Mouse (Mus musculus) thymus, postnatal 0 days (tissue): ENCODE measurements around the gene Pofut1. TPM values are rescaled to one million over a fixed set of nuclear protein-coding genes. Genes with fewer than 3 reads are reported as not detected.

Source experiments
- DNase-seq: peaks from one replicate; pipeline ENCODE4 v3.0.0-alpha.2; 2015; ENCODE audit warnings: low spot score
- polyA plus RNA-seq: library from polyadenylated mRNA; unstranded; fragments of >200 nt; fragmentation: Nextera tagmentation; extraction: Ambion mirVana; gene quantifications from 2 replicates; pipeline ENCODE4 v1.2.1, GENCODE M21; 2015

Gene Pofut1
- polyA plus RNA-seq, 1 experiment from 2014 or later, result 4.6 TPM

- DNase-seq, result no peak
These were observed 46.5 kb downstream of the Pofut1 start for GRCm38 (mm10) chr2:153287835-153288234.

GRCm38 (mm10) chr2:153290938-153291928 lies 49.9 kb downstream of the Pofut1 start, which contains the start of gene Kif3b:
Gene Kif3b (plus strand): TSS chr2:153291413.
- peak; percentile 88 for DNase-seq

- DNase-seq, result no peak
These were observed 51.0 kb downstream of the Pofut1 start for GRCm38 (mm10) chr2:153292305-153292861.

GRCm38 (mm10) chr2:153295196-153295595 lies 53.9 kb downstream of the Pofut1 start:
- no peak for DNase-seq

GRCm38 (mm10) chr2:153297771-153298170 lies 56.4 kb downstream of the Pofut1 start:
- no peak for DNase-seq

GRCm38 (mm10) chr2:153298460-153298859 lies 57.1 kb downstream of the Pofut1 start:
- DNase-seq, result no peak

- no peak for DNase-seq
These were observed 57.5 kb downstream of the Pofut1 start for GRCm38 (mm10) chr2:153298863-153299262.

- no peak for DNase-seq
These were observed 59.8 kb downstream of the Pofut1 start for GRCm38 (mm10) chr2:153301123-153301522.

GRCm38 (mm10) chr2:153305240-153305639 lies 63.9 kb downstream of the Pofut1 start:
- no peak for DNase-seq

GRCm38 (mm10) chr2:153308586-153308985 lies 67.3 kb downstream of the Pofut1 start:
- no peak for DNase-seq

- no peak for DNase-seq
These were observed 67.8 kb downstream of the Pofut1 start for GRCm38 (mm10) chr2:153309106-153309505.

- DNase-seq, result no peak
These were observed 68.9 kb downstream of the Pofut1 start for GRCm38 (mm10) chr2:153310228-153310627.

GRCm38 (mm10) chr2:153312884-153313283 lies 71.6 kb downstream of the Pofut1 start:
- DNase-seq, result no peak

- no peak for DNase-seq
These were observed 77.1 kb downstream of the Pofut1 start for GRCm38 (mm10) chr2:153318408-153318807.

GRCm38 (mm10) chr2:153319036-153319643 lies 77.8 kb downstream of the Pofut1 start:
- DNase-seq, result no peak

Other genes with a start within 250 kb of the Pofut1 start
- gene Pdrg1, start 226.1 kb upstream of the Pofut1 start, polyA plus RNA-seq, result 166 and 168 TPM in 2 replicates
- 0.06 TPM in 1 of 2 replicates, not detected in the other for gene Xkr7, start 209.7 kb upstream of the Pofut1 start, polyA plus RNA-seq
- gene Ccm2l, start 175.6 kb upstream of the Pofut1 start, polyA plus RNA-seq, result 0.33 and 0.77 TPM in 2 replicates
- gene Hck, start 133.1 kb upstream of the Pofut1 start, polyA plus RNA-seq, result 5.8 and 7.3 TPM in 2 replicates
- 32.4 and 34.9 TPM in 2 replicates for gene Tm9sf4, start 80.2 kb upstream of the Pofut1 start, polyA plus RNA-seq
- 24.0 and 25.6 TPM in 2 replicates for gene Tspyl3, start 16.1 kb upstream of the Pofut1 start, polyA plus RNA-seq
- 12.1 and 14.5 TPM in 2 replicates for gene Plagl2, start 107 bp upstream of the Pofut1 start, polyA plus RNA-seq
- gene Kif3b, start 49.9 kb downstream of the Pofut1 start, polyA plus RNA-seq, result 6.5 and 7.3 TPM in 2 replicates
- gene Asxl1, start 104.3 kb downstream of the Pofut1 start, polyA plus RNA-seq, result 13.3 and 15.6 TPM in 2 replicates